Mouse (Mus musculus): ENCODE measurements at regions not wholly inside any gene's neighbourhood (a gene's known extent, or its start where the extent isn't known, plus 50 kb on each side); places are given as distances from the start of the nearest gene placed in this dataset.

- ATAC-seq (ENCODE audit: low TSS enrichment) = no peak
Observed at GRCm38 (mm10) chr16:25087741-25088648, 198.6 kb upstream of the Tprg start.

- no peak for ATAC-seq (ENCODE audit: low TSS enrichment)
Observed at GRCm38 (mm10) chr16:25088649-25089019, 198.0 kb upstream of the Tprg start.

GRCm38 (mm10) chr16:25104165-25104564, 182.5 kb upstream of the Tprg start:
- no peak for ATAC-seq (ENCODE audit: low TSS enrichment)

- ATAC-seq (ENCODE audit: low TSS enrichment) = no peak
Observed at GRCm38 (mm10) chr16:25104603-25105002, 182.0 kb upstream of the Tprg start.

- ATAC-seq (ENCODE audit: low TSS enrichment) = no peak
Observed at GRCm38 (mm10) chr16:25140164-25140563, 146.5 kb upstream of the Tprg start.

GRCm38 (mm10) chr16:25147486-25147885, 139.1 kb upstream of the Tprg start:
- no peak for ATAC-seq (ENCODE audit: low TSS enrichment)

- ATAC-seq (ENCODE audit: low TSS enrichment) = no peak
Observed at GRCm38 (mm10) chr16:25149186-25149585, 137.4 kb upstream of the Tprg start.

GRCm38 (mm10) chr16:25176870-25177269, 109.7 kb upstream of the Tprg start:
- no peak for ATAC-seq (ENCODE audit: low TSS enrichment)

- ATAC-seq (ENCODE audit: low TSS enrichment) = no peak
Observed at GRCm38 (mm10) chr16:25178055-25178454, 108.6 kb upstream of the Tprg start.

GRCm38 (mm10) chr16:25181939-25182338, 104.7 kb upstream of the Tprg start:
- no peak for ATAC-seq (ENCODE audit: low TSS enrichment)

- no peak for ATAC-seq (ENCODE audit: low TSS enrichment)
Observed at GRCm38 (mm10) chr16:25197079-25197478, 89.5 kb upstream of the Tprg start.

- peak; percentile 59; the same call in 1 of the 2 replicates for ATAC-seq (ENCODE audit: low TSS enrichment)
Observed at GRCm38 (mm10) chr16:25198844-25199243, 87.8 kb upstream of the Tprg start.

GRCm38 (mm10) chr16:25199984-25200383, 86.6 kb upstream of the Tprg start:
- ATAC-seq (ENCODE audit: low TSS enrichment) = no peak

GRCm38 (mm10) chr16:25201094-25201770, 85.4 kb upstream of the Tprg start:
- no peak for ATAC-seq (ENCODE audit: low TSS enrichment)

- ATAC-seq (ENCODE audit: low TSS enrichment) = no peak
Observed at GRCm38 (mm10) chr16:25213250-25213649, 73.4 kb upstream of the Tprg start.

- ATAC-seq (ENCODE audit: low TSS enrichment) = no peak
Observed at GRCm38 (mm10) chr16:25220552-25220951, 66.1 kb upstream of the Tprg start.

GRCm38 (mm10) chr16:25224801-25225200, 61.8 kb upstream of the Tprg start:
- no peak for ATAC-seq (ENCODE audit: low TSS enrichment)
